Mouse (Mus musculus) layer of hippocampus, postnatal 36 days (tissue): ENCODE data around the gene Tssk3. TPM values are rescaled to one million over a fixed set of nuclear protein-coding genes. Genes with fewer than 3 reads are reported as not detected.
"Not testable (repeated sequence)": the region's sequence is repeated elsewhere in the genome, so short reads cannot be mapped to it uniquely, and the experiment has no call there.

ENCODE experiments used
- DNase-seq, 2 experiments: peaks; one replicate each; pipeline ENCODE4 v3.0.0; 2022
- total RNA-seq, 2 experiments: library from RNA; stranded (reverse); gene quantifications; 2 replicates each; pipeline ENCODE4 v1.2.3; 2021

Gene Tssk3
- not detected for total RNA-seq

- no peak for DNase-seq
Measured at GRCm38 (mm10) chr4:129490972-129491880, at the start of gene Tssk3, which contains the start of gene Fam229a. Gene Tssk3, minus strand, starts transcription at chr4:129491022. Gene Fam229a, plus strand, starts transcription at chr4:129491190.

DNA sequence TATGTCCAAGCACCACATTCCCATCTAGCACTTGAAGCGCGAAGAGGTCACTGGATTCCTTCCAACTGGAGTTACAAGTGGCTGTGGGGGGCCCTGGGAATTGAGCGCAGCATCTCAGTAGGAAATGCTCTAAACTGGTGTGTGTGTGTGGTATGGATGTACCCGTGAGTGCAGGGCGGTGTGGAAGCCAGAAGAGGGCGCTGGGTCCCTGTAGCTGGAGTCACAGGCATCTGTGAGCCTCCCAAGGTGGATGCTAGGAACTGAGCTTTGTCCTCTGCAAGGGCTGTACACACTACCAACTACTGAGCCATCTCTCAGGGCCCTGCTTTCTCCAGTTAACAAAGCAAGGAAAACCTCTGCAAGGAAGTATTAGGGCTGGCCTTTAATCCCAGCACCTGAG is 49.2 kb upstream of the Tssk3 start:
- no peak for DNase-seq

DNA sequence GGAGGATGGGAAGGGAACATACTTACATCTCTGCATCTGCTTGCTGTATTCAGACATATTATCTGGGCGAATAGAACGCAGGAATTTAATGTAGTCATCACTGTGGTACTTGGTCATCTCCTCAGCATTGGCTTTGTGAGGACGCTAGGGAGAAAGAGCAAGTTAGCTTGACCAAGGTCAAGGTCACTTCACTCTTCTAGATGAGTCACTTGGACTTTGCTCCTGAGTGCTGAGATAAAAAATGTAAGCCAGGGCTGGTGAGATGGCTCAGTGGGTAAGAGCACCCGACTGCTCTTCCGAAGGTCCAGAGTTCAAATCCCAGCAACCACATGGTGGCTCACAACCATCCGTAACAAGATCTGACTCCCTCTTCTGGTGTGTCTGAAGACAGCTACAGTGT is 38.1 kb upstream of the Tssk3 start:
- not testable (repeated sequence) for DNase-seq

GRCm38 (mm10) chr4:129525889-129526288 is 35.1 kb upstream of the Tssk3 start:
- DNase-seq: no peak

DNA sequence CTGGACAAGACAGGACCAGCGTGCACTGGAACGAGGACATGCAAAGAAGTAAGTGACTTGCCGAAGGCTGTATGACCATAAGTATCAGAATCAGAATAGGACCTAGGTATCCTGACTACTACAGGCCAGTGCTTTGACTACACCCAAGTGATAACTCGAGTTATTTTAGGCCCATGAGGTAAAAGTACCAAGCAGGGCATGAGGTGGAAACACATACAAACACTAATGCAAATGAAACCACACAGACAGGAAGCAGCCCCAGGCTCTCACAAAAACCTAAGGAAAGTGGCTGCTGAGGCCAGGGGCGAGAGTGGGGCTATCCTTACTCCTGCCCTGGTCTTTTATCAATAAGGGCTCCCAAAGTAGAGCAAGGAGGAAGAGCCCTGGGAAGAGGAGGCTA is 34.5 kb upstream of the Tssk3 start:
- no peak for DNase-seq

DNA sequence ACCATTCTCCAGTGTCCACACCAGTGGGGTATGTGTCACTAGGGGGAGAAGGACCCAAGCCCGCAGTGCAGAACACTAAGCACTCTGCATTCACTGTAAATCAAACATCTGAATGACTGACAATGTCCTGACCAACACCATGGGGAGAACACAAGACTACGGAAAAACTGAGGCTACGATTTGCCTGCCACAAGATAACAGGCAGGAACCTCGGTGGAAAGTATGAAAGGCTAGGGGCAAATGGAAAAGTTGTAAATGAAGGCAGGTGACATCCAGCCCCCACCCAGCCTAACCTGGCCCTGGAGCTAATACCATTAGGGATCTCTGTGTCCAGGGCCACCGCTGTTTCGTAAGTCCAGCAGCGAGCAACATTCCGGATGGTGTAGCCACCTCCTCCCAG is 27.7 kb upstream of the Tssk3 start:
- no peak for DNase-seq

DNA sequence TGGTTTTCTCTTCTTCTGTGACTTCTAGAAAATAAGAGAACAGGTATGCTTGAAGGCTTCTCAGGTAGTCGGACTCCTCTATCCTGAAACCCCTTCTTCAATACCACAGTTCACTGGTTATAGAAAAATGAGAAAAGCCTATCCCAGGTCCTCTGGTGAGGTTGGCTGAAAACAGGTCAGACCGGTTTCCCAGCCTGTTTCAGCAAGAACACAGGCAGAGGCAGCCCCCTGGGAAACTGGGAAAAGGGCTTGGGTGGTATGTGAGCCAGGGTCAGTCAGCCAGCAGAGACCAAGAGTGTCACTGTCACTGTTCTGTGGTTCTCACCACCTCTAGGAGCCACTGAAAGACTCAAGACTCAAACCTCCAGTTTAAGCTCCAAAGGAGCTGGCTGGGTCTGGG is 26.1 kb upstream of the Tssk3 start:
- DNase-seq: no peak

DNA sequence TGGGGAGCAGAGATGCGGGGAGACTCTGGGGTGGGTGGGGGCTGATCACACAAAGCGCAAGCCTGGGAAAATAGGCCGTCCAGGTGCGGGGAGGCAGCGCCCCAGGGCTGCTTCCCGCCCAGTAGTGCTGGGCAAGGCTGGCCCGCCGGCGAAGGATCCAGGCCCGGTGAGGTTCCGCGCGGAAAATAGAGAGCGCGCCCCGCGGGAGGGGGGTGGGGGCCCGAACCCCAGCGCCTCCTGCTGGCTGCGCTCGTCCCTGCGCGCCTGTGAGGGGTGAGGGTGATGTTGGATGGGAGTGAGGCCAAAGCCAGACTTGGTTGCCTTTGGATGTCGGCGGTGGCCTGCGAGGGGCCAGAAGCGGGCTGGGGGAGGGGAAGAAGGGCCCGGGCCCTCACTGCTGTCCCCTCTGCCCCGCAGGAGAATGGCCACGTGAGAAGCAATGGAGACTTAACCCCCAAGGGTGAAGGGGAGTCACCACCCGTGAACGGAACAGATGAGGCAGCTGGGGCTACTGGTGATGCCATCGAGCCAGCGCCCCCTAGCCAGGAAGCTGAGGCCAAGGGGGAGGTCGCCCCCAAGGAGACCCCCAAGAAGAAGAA is 23.6 kb upstream of the Tssk3 start:
- peak in 1 of 2 experiments; percentile 52 for DNase-seq

DNA sequence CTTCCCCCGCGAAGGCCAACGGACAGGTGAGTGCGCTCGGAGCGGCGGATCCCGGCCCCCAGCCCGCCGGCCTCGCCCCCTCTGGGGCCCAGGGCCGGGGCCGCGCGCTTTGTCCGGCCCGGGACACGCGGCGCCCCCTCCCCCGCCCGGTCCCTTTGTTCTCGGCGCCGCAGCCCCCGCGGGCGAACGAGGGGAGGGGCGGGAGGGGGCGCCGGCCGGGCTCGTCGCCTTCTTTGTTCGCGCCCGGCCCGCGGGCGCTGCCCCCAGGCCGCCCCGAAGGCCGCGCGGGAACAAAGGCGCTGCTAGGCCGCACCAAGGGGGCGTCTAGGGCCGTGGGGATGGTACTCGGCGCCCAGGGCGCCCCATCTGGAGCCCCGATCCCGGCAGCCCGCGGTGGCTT is 23.1 kb upstream of the Tssk3 start:
- no peak for DNase-seq

- DNase-seq: peak; percentile 76 to 78
Measured at GRCm38 (mm10) chr4:129513086-129513767, 22.4 kb upstream of the Tssk3 start, which contains the start of gene Marcksl1. Gene Marcksl1, plus strand, starts transcription at chr4:129513581.

DNA sequence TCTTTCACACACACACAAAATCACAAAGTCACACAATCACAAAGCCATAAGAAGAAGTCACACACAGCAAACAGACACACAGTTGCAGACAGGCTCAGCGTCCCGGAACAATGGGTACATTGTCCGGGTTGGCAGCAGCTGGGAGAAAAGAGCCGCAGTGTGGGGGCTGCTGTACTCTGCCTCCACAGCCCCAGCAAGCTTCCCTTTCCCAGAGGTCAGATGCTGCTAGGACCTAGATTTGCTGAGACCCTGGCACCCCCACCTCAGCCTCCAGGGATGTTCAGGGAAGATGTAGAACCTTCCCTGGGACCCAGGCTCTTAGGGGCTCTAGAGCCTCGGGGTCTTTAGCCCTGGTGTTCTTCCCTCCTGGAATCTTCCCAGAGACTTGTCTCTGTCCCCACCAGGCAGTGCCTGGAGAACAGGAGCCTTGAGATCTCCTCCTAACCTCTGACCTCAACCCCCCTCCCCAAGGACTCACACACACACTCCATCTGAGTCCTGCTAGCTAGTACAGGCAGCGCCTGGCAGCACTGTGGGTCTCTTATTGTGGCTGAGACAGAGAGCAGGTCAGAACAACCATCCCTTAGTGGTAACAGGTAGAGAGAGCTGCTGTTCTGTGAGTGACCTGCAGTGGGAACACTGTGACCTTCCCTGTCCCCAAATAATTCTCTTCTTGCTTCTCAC is 20.7 kb upstream of the Tssk3 start:
- no peak for DNase-seq

GRCm38 (mm10) chr4:129510723-129511412 is 20.0 kb upstream of the Tssk3 start:
- DNase-seq: no peak

DNA sequence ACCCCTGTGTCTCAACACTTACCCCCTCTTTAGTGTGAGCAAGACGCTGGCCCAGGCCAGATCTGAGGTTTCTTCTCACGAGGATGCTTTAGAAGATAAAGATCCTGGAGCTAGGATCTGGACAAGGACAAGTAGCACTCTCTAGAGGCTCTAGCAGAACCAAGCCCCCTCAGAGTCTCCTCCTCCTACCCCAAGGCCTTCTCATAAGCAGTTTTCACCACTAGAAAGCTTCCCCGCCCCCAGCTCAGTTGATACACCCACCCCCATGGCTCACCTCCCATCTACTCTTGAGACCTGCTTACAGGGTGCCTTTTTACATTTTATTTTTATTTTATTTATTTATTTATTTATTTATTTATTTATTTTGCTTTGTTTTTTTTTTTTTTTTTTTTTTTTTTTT is 18.8 kb upstream of the Tssk3 start:
- DNase-seq: no peak

DNA sequence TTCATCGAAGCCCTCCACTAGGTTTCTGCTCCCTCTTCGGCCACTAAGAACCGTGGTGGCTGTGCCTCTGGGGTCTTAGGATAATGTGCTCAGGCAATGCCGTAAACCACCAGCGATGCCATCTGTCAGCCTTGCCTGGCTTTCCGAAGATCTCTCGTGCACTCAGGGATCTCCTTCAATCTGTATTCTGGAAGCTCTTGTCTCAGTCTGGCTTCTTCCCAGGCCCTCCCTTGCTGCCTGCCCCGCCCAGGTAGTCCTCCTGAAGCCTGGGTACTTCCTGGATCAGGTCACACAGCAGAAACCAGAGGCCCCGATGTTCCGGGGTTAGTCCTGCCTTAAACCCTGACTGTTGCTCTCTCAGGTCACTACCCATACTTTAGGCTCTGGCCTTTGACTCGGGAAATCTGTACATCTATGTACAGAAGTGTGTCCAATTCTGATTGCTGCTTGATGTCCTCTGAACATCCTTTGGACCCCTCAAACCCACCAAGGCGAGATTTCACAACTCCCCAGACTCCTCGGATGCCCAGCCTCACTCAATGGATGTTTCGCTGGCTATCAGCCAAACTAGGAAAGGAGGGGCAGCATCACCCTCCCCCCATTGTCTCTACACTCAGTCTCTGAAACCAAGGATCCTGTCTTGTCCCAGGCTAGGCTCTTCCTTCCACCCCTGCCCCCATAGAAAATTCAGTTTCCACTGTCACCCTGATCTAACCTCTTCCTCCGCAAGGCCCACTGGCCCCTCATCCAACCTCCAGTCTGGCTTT is 18.2 kb upstream of the Tssk3 start:
- DNase-seq: no peak

- DNase-seq: no peak
Measured at GRCm38 (mm10) chr4:129508237-129508515, 17.4 kb upstream of the Tssk3 start.

GRCm38 (mm10) chr4:129507434-129508236 is 16.8 kb upstream of the Tssk3 start:
- DNase-seq: no peak

GRCm38 (mm10) chr4:129505511-129505910 is 14.7 kb upstream of the Tssk3 start:
- no peak for DNase-seq

GRCm38 (mm10) chr4:129502901-129503444 is 12.2 kb upstream of the Tssk3 start:
- DNase-seq: no peak

DNA sequence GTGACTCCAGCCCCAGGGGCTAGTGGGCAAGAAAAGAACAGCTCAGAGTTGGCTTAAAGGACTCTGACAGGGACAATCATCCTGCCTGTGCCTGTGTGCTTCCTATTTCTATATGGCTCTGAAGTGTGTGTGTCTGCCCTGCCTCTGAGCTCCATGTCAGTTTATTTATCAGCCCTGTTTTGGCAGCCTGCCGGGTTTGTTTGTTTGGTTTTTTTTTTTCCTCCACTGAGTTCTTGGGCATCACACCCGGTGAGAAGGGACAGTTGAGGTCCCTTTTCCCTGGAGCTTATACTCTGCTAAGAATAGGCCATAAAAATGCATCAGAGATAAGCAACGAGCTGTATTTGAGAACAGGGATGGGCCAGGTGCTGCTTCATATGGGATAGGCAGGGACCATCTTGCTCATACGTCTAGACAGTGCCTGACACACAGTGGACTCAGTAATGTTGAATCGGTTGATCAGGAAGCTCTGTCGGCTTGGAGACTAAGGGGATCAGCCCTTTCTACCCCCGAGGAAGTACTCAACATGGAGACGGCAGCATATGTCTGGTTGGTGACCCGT is 11.6 kb upstream of the Tssk3 start:
- no peak for DNase-seq
